Mouse (Mus musculus): ENCODE results near the gene Srsf6. TPM values are rescaled to one million over a fixed set of nuclear protein-coding genes. Genes with fewer than 3 reads are reported as not detected.

Srsf6 gene
- polyA plus RNA-seq, 1 experiment from 2014 or later: 138 TPM

Other genes starting within 250 kb of the Srsf6 start
- gene L3mbtl1, start 11.9 kb downstream of the Srsf6 start, polyA plus RNA-seq (2015; fragmentation: Nextera tagmentation; extraction: Ambion mirVana): 0.03 and 0.06 TPM in 2 replicates
- 2.7 and 4.6 TPM in 2 replicates for gene Sgk2, start 55.8 kb downstream of the Srsf6 start, polyA plus RNA-seq (2015; fragmentation: Nextera tagmentation; extraction: Ambion mirVana)
- 20.6 and 22.9 TPM in 2 replicates for gene Ift52, start 85.8 kb downstream of the Srsf6 start, polyA plus RNA-seq (2015; fragmentation: Nextera tagmentation; extraction: Ambion mirVana)
- gene Mybl2, start 123.2 kb downstream of the Srsf6 start, polyA plus RNA-seq (2015; fragmentation: Nextera tagmentation; extraction: Ambion mirVana): 45.7 and 50.9 TPM in 2 replicates
- not detected in 2 replicates for gene Gtsf1l, start 156.3 kb downstream of the Srsf6 start, polyA plus RNA-seq (2015; fragmentation: Nextera tagmentation; extraction: Ambion mirVana)